Mouse (Mus musculus) stomach, embryonic 16.5 days (tissue): ENCODE results near the gene Rnf182. TPM values are rescaled to one million over a fixed set of nuclear protein-coding genes. Genes with fewer than 3 reads are reported as not detected.

Experiments
- ATAC-seq: fragments of 200-750 bp; cut with Nextera tagmentation; 2 replicates; pipeline ENCODE4 v1.8.0; 2017; ENCODE audit warnings: moderate number of reproducible peaks, moderate TSS enrichment; ENCODE audit not compliant: insufficient read depth, low FRiP score
- H3K27ac ChIP-seq: fragments of 300-500 bp; sonication (generic); 2 replicates; pipeline ENCODE4 v1.5.1; 2014; ENCODE audit warnings: low read length
- H3K27me3 ChIP-seq: fragments of 300-500 bp; sonication (generic); 2 replicates; pipeline ENCODE4 v1.6.1; 2014; ENCODE audit warnings: low read length, control low read depth, mixed read lengths; ENCODE audit not compliant: control insufficient read depth, insufficient read depth
- H3K36me3 ChIP-seq: fragments of 300-500 bp; sonication (generic); 2 replicates; pipeline ENCODE4 v1.6.1; 2014; ENCODE audit warnings: low read length; ENCODE audit not compliant: control insufficient read depth, insufficient read depth
- H3K4me1 ChIP-seq: fragments of 300-500 bp; sonication (generic); 2 replicates; pipeline ENCODE4 v1.6.1; 2014; ENCODE audit warnings: low read length, control low read depth, mixed read lengths; ENCODE audit not compliant: control insufficient read depth, insufficient read depth
- H3K4me2 ChIP-seq: fragments of 300-500 bp; sonication (generic); 2 replicates; pipeline ENCODE4 v1.6.1; 2014; ENCODE audit warnings: low read depth, low read length, mixed read lengths
- H3K4me3 ChIP-seq: fragments of 300-500 bp; sonication (generic); replicated peaks from 2 replicates; pipeline ENCODE4 v1.5.1; 2014; ENCODE audit warnings: mild to moderate bottlenecking, low read length
- H3K9ac ChIP-seq: fragments of 300-500 bp; sonication (generic); 2 replicates; pipeline ENCODE4 v1.6.1; 2014; ENCODE audit warnings: low read length
- H3K9me3 ChIP-seq: fragments of 300-500 bp; sonication (generic); replicated peaks from 2 replicates; pipeline ENCODE4 v1.6.1; 2016; ENCODE audit warnings: low read length, control low read depth; ENCODE audit not compliant: control insufficient read depth
- WGBS: fragments of 180-500 bp; shearing (Covaris S2); extraction: QIAGEN DNeasy Blood & Tissue Kit; methylation state at CpG from one replicate; pipeline ENCODE4 v1.1.7; 2014; 5-methylcytosine and 5-hydroxymethylcytosine counted together
- polyA plus RNA-seq: library from polyadenylated mRNA; unstranded; fragments of >200 nt; fragmentation: Nextera tagmentation; extraction: Ambion mirVana; gene quantifications from 2 replicates; pipeline ENCODE4 v1.2.1, GENCODE M21; 2015

The Rnf182 gene
- polyA plus RNA-seq = 1.5 and 2.9 TPM in 2 replicates

GRCm38 (mm10) chr13:43615577-43616254 is at the start of gene Rnf182:
Gene Rnf182, plus strand, starts transcription at chr13:43615710.
- peak; percentile 92 for ATAC-seq
- peak within 1 kb of the TSS; percentile 91 for H3K4me2 ChIP-seq
- H3K27ac ChIP-seq = no peak within 1 kb of the TSS
- peak within 1 kb of the TSS; percentile 74 for H3K9ac ChIP-seq
- no peaks in the 10 kb centered on the region for H3K4me1 ChIP-seq
- no peaks in the 10 kb centered on the region for H3K27me3 ChIP-seq
- under 1% methylated on average over 51 of the region's 58 CpGs for WGBS
- H3K4me3 ChIP-seq = peak within 1 kb of the TSS; percentile 67
- no peaks in the 10 kb centered on the region for H3K36me3 ChIP-seq
- H3K9me3 ChIP-seq = no peaks in the 10 kb centered on the region

- ATAC-seq = no peak
- Histone ChIP-seq H3K9ac (no peak overlapping the region), H3K4me2 (no peak overlapping the region), H3K4me1 (peaks cover 7% of the 10 kb centered on the region; the same call in 1 of the 2 replicates), H3K9me3 (0 out of 2 replicates have a peak, but pooled peaks cover 3% of the 10 kb centered on the region), H3K27me3 (no peaks in the 10 kb centered on the region), H3K4me3 (no peak overlapping the region), H3K36me3 (no peaks in the 10 kb centered on the region), H3K27ac (no peak overlapping the region)
- WGBS = 93% methylated on average over 8 of the region's 8 CpGs
Measured at GRCm38 (mm10) chr13:43566184-43566583, 49.3 kb upstream of the Rnf182 start.

GRCm38 (mm10) chr13:43567141-43567891 is 48.2 kb upstream of the Rnf182 start:
- 0 out of 2 replicates have a peak, but pooled peaks have one; percentile 44 for ATAC-seq
- peak overlapping the region; percentile 31 for H3K27ac ChIP-seq

GRCm38 (mm10) chr13:43573979-43574378 is 41.5 kb upstream of the Rnf182 start:
- H3K9ac ChIP-seq = no peak overlapping the region
- 46% methylated on average over 2 of the region's 2 CpGs for WGBS
- ATAC-seq = no peak

More at GRCm38 (mm10) chr13:43567141-43567891, 48.2 kb upstream of the Rnf182 start:
- Histone ChIP-seq H3K36me3 (no peaks in the 10 kb centered on the region), H3K27me3 (no peaks in the 10 kb centered on the region), H3K9me3 (0 out of 2 replicates have a peak, but pooled peaks cover 6% of the 10 kb centered on the region), H3K4me2 (peak overlapping the region; percentile 9; the same call in 1 of the 2 replicates), H3K4me1 (peaks cover 6% of the 10 kb centered on the region; the same call in 1 of the 2 replicates), H3K4me3 (no peak overlapping the region), H3K9ac (no peak overlapping the region)
- 57% methylated on average over 25 of the region's 25 CpGs for WGBS

GRCm38 (mm10) chr13:43575431-43575830 is 40.1 kb upstream of the Rnf182 start:
- WGBS = 92% methylated on average over 5 of the region's 5 CpGs

More at GRCm38 (mm10) chr13:43573979-43574378, 41.5 kb upstream of the Rnf182 start:
- H3K36me3 ChIP-seq = no peaks in the 10 kb centered on the region
- H3K9me3 ChIP-seq = 0 out of 2 replicates have a peak, but pooled peaks cover 6% of the 10 kb centered on the region
- H3K4me2 ChIP-seq = no peak overlapping the region
- no peaks in the 10 kb centered on the region for H3K27me3 ChIP-seq
- H3K27ac ChIP-seq = no peak overlapping the region
- no peaks in the 10 kb centered on the region for H3K4me1 ChIP-seq
- H3K4me3 ChIP-seq = no peak overlapping the region

GRCm38 (mm10) chr13:43577254-43577653 is 38.3 kb upstream of the Rnf182 start:
- no peak overlapping the region for H3K9ac ChIP-seq
- no peaks in the 10 kb centered on the region for H3K9me3 ChIP-seq
- no peak overlapping the region for H3K27ac ChIP-seq
- ATAC-seq = no peak
- H3K4me1 ChIP-seq = no peaks in the 10 kb centered on the region
- H3K36me3 ChIP-seq = no peaks in the 10 kb centered on the region
- no peak overlapping the region for H3K4me3 ChIP-seq
- no peak overlapping the region for H3K4me2 ChIP-seq
- H3K27me3 ChIP-seq = no peaks in the 10 kb centered on the region
- WGBS = 65% methylated on average over 5 of the region's 5 CpGs

More at GRCm38 (mm10) chr13:43575431-43575830, 40.1 kb upstream of the Rnf182 start:
- Histone ChIP-seq H3K4me2 (no peak overlapping the region), H3K9ac (no peak overlapping the region), H3K4me1 (no peaks in the 10 kb centered on the region), H3K4me3 (no peak overlapping the region), H3K9me3 (0 out of 2 replicates have a peak, but pooled peaks cover 6% of the 10 kb centered on the region), H3K36me3 (no peaks in the 10 kb centered on the region), H3K27ac (no peak overlapping the region), H3K27me3 (no peaks in the 10 kb centered on the region)
- no peak for ATAC-seq

- Histone ChIP-seq H3K9me3 (no peaks in the 10 kb centered on the region), H3K27me3 (no peaks in the 10 kb centered on the region), H3K36me3 (no peaks in the 10 kb centered on the region), H3K4me2 (no peak overlapping the region), H3K9ac (no peak overlapping the region), H3K4me3 (no peak overlapping the region), H3K27ac (no peak overlapping the region), H3K4me1 (no peaks in the 10 kb centered on the region)
- 89% methylated on average over 12 of the region's 12 CpGs for WGBS
- no peak for ATAC-seq
Measured at GRCm38 (mm10) chr13:43577766-43578165, 37.7 kb upstream of the Rnf182 start.

- Histone ChIP-seq H3K4me2 (no peak overlapping the region), H3K4me3 (no peak overlapping the region), H3K36me3 (no peaks in the 10 kb centered on the region), H3K27me3 (no peaks in the 10 kb centered on the region), H3K27ac (no peak overlapping the region), H3K4me1 (no peaks in the 10 kb centered on the region), H3K9me3 (no peaks in the 10 kb centered on the region), H3K9ac (no peak overlapping the region)
- 21% methylated on average over 18 of the region's 18 CpGs for WGBS
- ATAC-seq = no peak
Measured at GRCm38 (mm10) chr13:43579740-43580139, 35.8 kb upstream of the Rnf182 start.

GRCm38 (mm10) chr13:43580661-43581060 is 34.8 kb upstream of the Rnf182 start:
- no peaks in the 10 kb centered on the region for H3K9me3 ChIP-seq
- ATAC-seq = no peak
- H3K4me1 ChIP-seq = no peaks in the 10 kb centered on the region
- H3K4me3 ChIP-seq = no peak overlapping the region
- no peaks in the 10 kb centered on the region for H3K36me3 ChIP-seq
- H3K9ac ChIP-seq = no peak overlapping the region
- 85% methylated on average over 5 of the region's 5 CpGs for WGBS
- H3K27ac ChIP-seq = no peak overlapping the region
- H3K27me3 ChIP-seq = no peaks in the 10 kb centered on the region
- H3K4me2 ChIP-seq = no peak overlapping the region
